Mouse (Mus musculus) midbrain, embryonic 11.5 days (tissue): ENCODE results near the gene Polr1a. TPM values are rescaled to one million over a fixed set of nuclear protein-coding genes. Genes with fewer than 3 reads are reported as not detected.
"Not testable (repeated sequence)": the region's sequence is repeated elsewhere in the genome, so short reads cannot be mapped to it uniquely, and the experiment has no call there.

Source experiments
- ATAC-seq: fragments of 200-750 bp; cut with Nextera tagmentation; 2 replicates; pipeline ENCODE4 v1.8.0; 2017; ENCODE audit warnings: moderate TSS enrichment, moderate library complexity; ENCODE audit not compliant: low FRiP score
- DNase-seq: peaks from one replicate; pipeline ENCODE4 v3.0.0; 2015; ENCODE audit warnings: low spot score; ENCODE audit errors: missing footprints
- H3K27ac ChIP-seq: fragments of 300-500 bp; sonication (generic); 2 replicates; pipeline ENCODE4 v1.5.1; 2014; ENCODE audit warnings: low read depth, low read length
- H3K27me3 ChIP-seq: fragments of 300-500 bp; sonication (generic); 2 replicates; pipeline ENCODE4 v1.6.1; 2014; ENCODE audit warnings: mild to moderate bottlenecking, low read length, moderate library complexity, mixed read lengths; ENCODE audit not compliant: control insufficient read depth, insufficient read depth
- H3K36me3 ChIP-seq: fragments of 300-500 bp; sonication (generic); 2 replicates; pipeline ENCODE4 v1.6.1; 2014; ENCODE audit warnings: mild to moderate bottlenecking, low read length, moderate library complexity, mixed read lengths; ENCODE audit not compliant: control insufficient read depth, insufficient read depth
- H3K4me1 ChIP-seq: fragments of 300-500 bp; sonication (generic); 2 replicates; pipeline ENCODE4 v1.6.1; 2014; ENCODE audit warnings: low read length; ENCODE audit not compliant: control insufficient read depth, insufficient read depth
- H3K4me2 ChIP-seq: fragments of 300-500 bp; sonication (generic); 2 replicates; pipeline ENCODE4 v1.6.1; 2014; ENCODE audit warnings: mild to moderate bottlenecking, moderate library complexity
- H3K4me3 ChIP-seq: fragments of 300-500 bp; sonication (generic); 2 replicates; pipeline ENCODE4 v1.5.1; 2014; ENCODE audit warnings: low read depth, low read length
- H3K9ac ChIP-seq: fragments of 300-500 bp; sonication (generic); 2 replicates; pipeline ENCODE4 v1.6.1; 2014; ENCODE audit warnings: low read length
- H3K9me3 ChIP-seq: fragments of 300-500 bp; sonication (generic); 2 replicates; pipeline ENCODE4 v1.6.1; 2016; ENCODE audit warnings: low read length; ENCODE audit not compliant: control insufficient read depth
- WGBS: fragments of 180-500 bp; shearing (Covaris S2); extraction: QIAGEN DNeasy Blood & Tissue Kit; methylation state at CpG from one replicate; pipeline ENCODE4 v1.1.7; 2014; 5-methylcytosine and 5-hydroxymethylcytosine counted together
- polyA plus RNA-seq: library from polyadenylated mRNA; unstranded; fragments of >200 nt; fragmentation: Nextera tagmentation; extraction: Ambion mirVana; gene quantifications from 2 replicates; pipeline ENCODE4 v1.2.1, GENCODE M21; 2014

The Polr1a gene
- polyA plus RNA-seq, 1 experiment from 2014 or later = 27.3 TPM

DNA sequence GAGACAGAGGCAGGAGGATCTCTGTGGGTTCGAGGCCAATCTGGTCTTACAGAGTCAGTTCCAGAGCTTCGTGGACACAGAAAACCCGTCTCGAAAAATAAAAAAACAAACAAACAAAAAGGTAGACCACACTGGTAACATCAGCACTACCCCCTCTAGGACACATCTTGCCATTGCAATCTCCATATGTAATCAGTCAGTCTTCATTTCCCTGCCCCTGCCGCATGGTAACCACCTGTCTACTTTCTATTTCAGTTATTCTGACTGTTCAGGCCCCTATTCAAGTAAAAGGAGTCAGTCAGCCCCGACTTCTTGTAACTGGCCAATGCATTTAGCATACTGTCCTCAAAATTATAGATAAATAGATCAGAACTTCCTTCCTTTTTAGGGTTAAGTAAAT, 987 bp downstream of the Polr1a start:
- ATAC-seq = no peak
- WGBS = 74% methylated on average over 6 of the region's 6 CpGs
- H3K9ac ChIP-seq = no peak overlapping the region; the same call in 1 of the 2 replicates
- H3K4me1 ChIP-seq = peaks cover 3% of the 10 kb centered on the region
- no peak overlapping the region for H3K27ac ChIP-seq
- peak overlapping the region; percentile 79 for H3K4me3 ChIP-seq
- peak; percentile 61 for DNase-seq
- H3K36me3 ChIP-seq = no peaks in the 10 kb centered on the region
- H3K9me3 ChIP-seq = no peaks in the 10 kb centered on the region
- peak overlapping the region; percentile 68 for H3K4me2 ChIP-seq
- no peaks in the 10 kb centered on the region for H3K27me3 ChIP-seq

DNA sequence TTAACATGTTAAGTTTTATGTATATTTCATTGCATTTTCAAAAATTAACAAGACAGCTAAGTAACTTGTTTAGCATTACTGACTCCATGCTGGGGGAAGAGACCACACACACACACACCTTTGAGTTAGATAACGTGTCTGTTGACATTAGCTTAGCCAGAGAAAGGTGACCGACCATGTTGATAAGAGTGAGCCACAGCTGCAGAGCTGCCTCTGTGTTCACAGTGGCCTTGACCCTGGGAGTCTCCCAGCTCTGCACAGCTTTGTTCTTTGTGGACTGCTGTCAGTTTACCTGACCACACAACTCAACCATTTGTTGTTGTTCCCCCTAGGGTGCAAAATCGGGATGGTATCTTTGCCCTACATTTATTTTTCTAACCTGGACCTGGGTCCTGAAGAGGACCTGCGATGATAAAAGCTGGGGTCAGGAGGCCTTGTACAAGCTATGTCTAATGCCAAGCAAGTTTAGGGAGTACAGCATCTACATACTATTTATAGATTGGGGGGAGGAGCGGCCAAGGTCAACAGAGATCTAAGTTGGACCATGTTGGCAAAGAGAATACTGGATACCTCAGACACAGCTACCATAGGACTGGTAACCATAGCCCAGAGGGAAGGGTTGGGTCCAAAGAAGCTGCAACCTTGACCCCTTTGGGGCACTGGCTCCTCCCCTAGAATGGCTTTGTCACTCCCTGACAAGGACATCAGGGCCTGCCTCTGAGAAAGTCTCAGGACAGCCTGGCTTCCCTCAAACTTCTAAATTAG, 3.0 kb downstream of the Polr1a start:
- DNase-seq = no peak
- no peak overlapping the region for H3K9ac ChIP-seq
- no peak overlapping the region for H3K27ac ChIP-seq
- H3K4me2 ChIP-seq = no peak overlapping the region
- H3K4me1 ChIP-seq = peaks cover 3% of the 10 kb centered on the region
- ATAC-seq = no peak
- H3K27me3 ChIP-seq = no peaks in the 10 kb centered on the region
- H3K4me3 ChIP-seq = no peak overlapping the region
- WGBS = 84% methylated on average over 5 of the region's 5 CpGs
- H3K9me3 ChIP-seq = no peaks in the 10 kb centered on the region
- H3K36me3 ChIP-seq = no peaks in the 10 kb centered on the region; the same call in 1 of the 2 replicates

DNA sequence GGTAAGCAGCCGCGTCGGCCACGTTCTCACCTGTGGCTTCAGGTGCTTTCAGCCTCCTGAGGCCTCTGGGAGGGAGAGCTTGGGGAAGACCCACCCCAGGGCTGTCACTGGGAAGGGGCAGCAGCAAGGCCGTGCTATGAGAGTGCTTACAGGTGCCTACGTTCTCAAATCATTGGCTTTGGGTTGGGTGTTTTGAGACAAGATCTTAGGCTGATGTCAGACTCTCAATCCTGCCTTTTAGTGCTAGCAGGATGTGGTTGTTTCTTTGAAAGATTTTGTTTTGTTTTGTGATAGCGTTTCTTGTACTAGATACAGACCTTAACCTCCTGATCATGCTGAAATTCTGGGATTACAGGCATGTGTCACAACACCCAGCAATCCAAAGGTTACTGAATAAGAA, 11.9 kb downstream of the Polr1a start:
- 94% methylated on average over 7 of the region's 7 CpGs for WGBS
- Histone ChIP-seq H3K4me1 (no peaks in the 10 kb centered on the region), H3K27me3 (no peaks in the 10 kb centered on the region), H3K36me3 (peaks cover 8% of the 10 kb centered on the region; the same call in 1 of the 2 replicates), H3K4me2 (no peak overlapping the region), H3K4me3 (no peak overlapping the region), H3K27ac (no peak overlapping the region), H3K9me3 (no peaks in the 10 kb centered on the region), H3K9ac (no peak overlapping the region)
- ATAC-seq = no peak
- DNase-seq = no peak

DNA sequence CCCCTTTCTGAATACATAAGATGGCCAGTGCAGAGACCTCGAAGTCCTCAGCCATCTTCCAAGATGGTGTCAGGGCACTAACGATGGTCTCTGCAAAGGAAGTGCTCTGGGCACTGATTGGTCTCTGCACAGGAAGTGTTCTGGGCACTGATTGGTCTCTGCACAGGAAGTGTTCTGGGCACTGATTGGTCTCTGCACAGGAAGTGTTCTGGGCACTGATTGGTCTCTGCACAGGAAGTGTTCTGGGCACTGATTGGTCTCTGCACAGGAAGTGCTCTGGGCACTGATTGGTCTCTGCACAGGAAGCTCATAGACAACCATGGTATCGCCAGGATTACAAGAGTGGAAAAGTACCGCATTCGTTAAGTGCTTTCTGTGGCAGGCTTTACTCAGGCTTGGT, 16.4 kb downstream of the Polr1a start:
- not testable (repeated sequence) for H3K9ac ChIP-seq, H3K9me3 ChIP-seq, H3K4me2 ChIP-seq, H3K27me3 ChIP-seq, DNase-seq, ATAC-seq, H3K4me1 ChIP-seq, H3K27ac ChIP-seq, H3K4me3 ChIP-seq, H3K36me3 ChIP-seq
- WGBS = 88% methylated on average over 5 of the region's 5 CpGs

DNA sequence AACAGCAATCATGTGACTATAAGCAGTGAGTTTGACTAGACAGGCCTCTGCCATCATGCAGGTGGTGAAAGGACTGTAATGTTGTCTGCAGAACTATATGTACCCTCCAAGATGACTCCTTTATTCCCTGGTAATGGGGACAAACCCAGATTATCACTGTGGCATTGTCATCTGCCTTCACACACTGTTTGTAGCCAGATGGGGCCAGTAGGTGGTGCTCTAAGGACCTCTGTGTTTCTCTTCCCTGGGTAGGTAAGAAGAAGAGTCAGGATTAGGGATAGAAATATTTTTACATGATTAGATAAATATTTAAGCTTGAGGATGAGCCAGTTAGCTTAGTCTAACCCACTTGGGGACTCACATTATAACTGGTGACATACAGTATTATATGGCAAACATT, 19.1 kb downstream of the Polr1a start:
- no peaks in the 10 kb centered on the region for H3K27me3 ChIP-seq
- H3K4me3 ChIP-seq = no peak overlapping the region
- no peaks in the 10 kb centered on the region for H3K4me1 ChIP-seq
- ATAC-seq = no peak
- DNase-seq = peak; percentile 91
- H3K36me3 ChIP-seq = peaks cover 15% of the 10 kb centered on the region
- no peak overlapping the region for H3K9ac ChIP-seq
- H3K27ac ChIP-seq = no peak overlapping the region
- H3K9me3 ChIP-seq = no peaks in the 10 kb centered on the region
- no peak overlapping the region for H3K4me2 ChIP-seq

DNA sequence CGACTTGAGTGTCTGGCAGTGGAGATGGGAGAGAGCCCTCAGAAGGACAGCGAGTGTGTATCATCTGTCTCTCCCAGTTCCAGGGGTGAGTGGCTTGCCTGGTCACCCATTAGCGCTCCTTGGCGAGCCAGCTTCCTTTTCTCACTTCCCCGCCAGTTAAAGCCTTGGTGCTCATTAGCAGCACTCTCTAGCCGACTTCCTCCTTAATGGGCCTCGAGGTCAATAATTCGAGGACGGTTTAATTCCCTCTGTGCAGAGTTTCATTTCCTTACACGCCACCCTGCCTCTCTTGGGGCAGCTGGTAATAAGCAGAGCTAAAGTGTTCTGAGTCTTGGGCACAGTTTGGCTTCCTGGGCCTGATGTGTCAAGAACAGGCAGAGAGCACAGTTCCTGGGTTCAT, 21.2 kb downstream of the Polr1a start:
- no peaks in the 10 kb centered on the region for H3K27me3 ChIP-seq
- no peak for DNase-seq
- no peak overlapping the region for H3K4me2 ChIP-seq
- no peak overlapping the region for H3K9ac ChIP-seq
- 94% methylated on average over 10 of the region's 10 CpGs for WGBS
- H3K9me3 ChIP-seq = no peaks in the 10 kb centered on the region
- no peak overlapping the region for H3K4me3 ChIP-seq
- peaks cover 25% of the 10 kb centered on the region for H3K36me3 ChIP-seq
- no peaks in the 10 kb centered on the region for H3K4me1 ChIP-seq
- H3K27ac ChIP-seq = no peak overlapping the region
- no peak for ATAC-seq

DNA sequence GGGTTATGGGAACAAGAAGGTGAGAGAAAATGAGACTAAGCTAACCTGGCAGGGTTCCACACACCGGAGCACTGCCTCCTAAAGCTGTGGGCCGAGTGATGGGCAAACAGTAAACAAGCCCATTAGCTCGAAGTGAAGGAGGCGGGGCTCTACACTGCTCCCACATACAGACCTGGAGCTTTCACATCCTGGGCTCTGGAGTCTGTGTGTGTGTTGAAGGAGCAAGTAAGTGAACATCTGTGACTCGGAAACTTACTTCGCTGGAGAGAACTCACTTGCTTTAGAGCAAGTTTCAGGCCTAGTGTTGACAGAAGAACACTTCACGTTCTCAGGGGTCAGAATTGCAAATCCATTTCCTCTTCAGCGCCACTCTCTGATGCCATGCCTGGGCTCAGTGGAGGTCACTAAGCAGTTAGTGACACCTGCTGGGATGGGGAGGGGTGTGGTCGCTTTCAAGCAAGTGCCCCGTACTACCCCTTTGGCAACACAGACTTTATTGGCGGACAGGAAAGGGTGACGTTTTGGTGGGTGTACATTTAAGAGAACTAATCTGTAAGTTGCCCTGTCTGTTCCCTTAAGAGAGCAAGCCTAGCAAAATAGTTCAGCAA, 22.1 kb downstream of the Polr1a start:
- 88% methylated on average over 12 of the region's 12 CpGs for WGBS
- Histone ChIP-seq H3K27ac (no peak overlapping the region), H3K27me3 (no peaks in the 10 kb centered on the region), H3K36me3 (peaks cover 25% of the 10 kb centered on the region), H3K9me3 (no peaks in the 10 kb centered on the region), H3K4me1 (no peaks in the 10 kb centered on the region), H3K9ac (no peak overlapping the region), H3K4me3 (no peak overlapping the region), H3K4me2 (no peak overlapping the region)
- DNase-seq (no peak), ATAC-seq (no peak)

DNA sequence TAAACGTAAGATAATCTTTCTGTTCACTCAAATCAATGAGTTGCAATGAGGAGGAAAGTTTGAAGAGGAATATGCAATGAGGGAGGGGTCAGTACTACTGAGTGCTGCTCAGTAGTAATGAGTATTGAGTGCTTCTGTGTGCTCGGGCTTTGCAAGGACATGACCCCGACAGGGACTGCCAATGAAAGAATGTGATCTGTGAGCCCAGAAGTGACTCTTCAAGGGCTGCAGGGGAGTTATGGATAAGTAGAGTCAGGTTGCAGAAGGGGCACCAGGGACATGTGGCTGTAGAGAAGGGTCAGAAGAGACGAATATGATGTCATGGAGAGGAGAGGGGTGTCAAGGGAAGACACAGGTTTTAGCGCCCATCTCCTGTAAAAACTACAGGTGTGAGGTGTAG, 23.5 kb downstream of the Polr1a start:
- Histone ChIP-seq H3K9me3 (no peaks in the 10 kb centered on the region), H3K36me3 (peaks cover 28% of the 10 kb centered on the region), H3K4me1 (no peaks in the 10 kb centered on the region), H3K9ac (no peak overlapping the region), H3K27ac (no peak overlapping the region), H3K27me3 (no peaks in the 10 kb centered on the region), H3K4me3 (no peak overlapping the region), H3K4me2 (no peak overlapping the region)
- DNase-seq = no peak
- 83% methylated on average over 5 of the region's 5 CpGs for WGBS
- ATAC-seq = no peak

DNA sequence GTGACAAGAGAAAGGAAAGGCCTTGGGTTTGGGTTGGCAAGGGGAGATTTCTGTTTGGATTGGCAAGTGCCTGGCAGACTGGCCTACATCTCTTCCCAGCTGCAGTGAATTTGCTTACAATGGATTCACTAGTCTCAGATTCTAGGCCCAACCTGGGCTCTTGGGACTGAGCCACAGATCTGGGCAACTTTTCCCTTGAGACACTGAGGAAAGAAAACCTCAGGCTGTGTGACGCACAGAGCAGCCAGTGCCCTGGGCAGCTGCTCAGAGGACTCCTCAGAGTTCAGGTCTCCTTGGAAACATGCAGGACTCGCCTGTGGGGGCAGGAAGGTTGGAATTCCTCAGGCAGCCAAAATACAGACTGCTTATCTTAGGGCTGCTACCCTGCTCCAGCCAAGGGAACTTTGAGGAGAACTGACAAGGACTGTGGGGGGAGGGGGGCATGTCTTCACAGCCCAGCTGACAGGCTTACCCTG, 25.3 kb downstream of the Polr1a start:
- H3K27ac ChIP-seq = no peak overlapping the region
- no peaks in the 10 kb centered on the region for H3K27me3 ChIP-seq
- peaks cover 28% of the 10 kb centered on the region for H3K36me3 ChIP-seq
- ATAC-seq (no peak), DNase-seq (no peak)
- H3K9me3 ChIP-seq = no peaks in the 10 kb centered on the region
- no peak overlapping the region for H3K4me3 ChIP-seq
- H3K4me1 ChIP-seq = no peaks in the 10 kb centered on the region
- H3K4me2 ChIP-seq = no peak overlapping the region
- no peak overlapping the region for H3K9ac ChIP-seq
- 69% methylated on average over 2 of the region's 2 CpGs for WGBS
